Mouse (Mus musculus) spleen, adult 2 months (tissue): ENCODE results near the gene March1. TPM values are rescaled to one million over a fixed set of nuclear protein-coding genes. Genes with fewer than 3 reads are reported as not detected.
A peak's percentile ranks its signal among the peaks of the same experiment; 100 is the strongest.

ENCODE experiments used
- DNase-seq, 2 experiments: peaks; one replicate each; pipeline versions ENCODE4 v3.0.0 to v3.0.0-alpha.2; 2012 to 2021; ENCODE audit warnings: low spot score in 2 of 2, low read depth in 1 of 2
- H3K27ac ChIP-seq: fragments of 200-500 bp; 2 replicates; pipeline ENCODE4 v1.5.1; 2012; ENCODE audit warnings: low read length, inconsistent platforms; ENCODE audit not compliant: insufficient read depth
- H3K27me3 ChIP-seq: fragments of 200-500 bp; 2 replicates; pipeline ENCODE4 v1.6.1; 2012; ENCODE audit warnings: mild to moderate bottlenecking, moderate library complexity, low read length, inconsistent platforms; ENCODE audit not compliant: control insufficient read depth, insufficient read depth
- H3K36me3 ChIP-seq: fragments of 200-500 bp; 2 replicates; pipeline ENCODE4 v1.6.1; 2012; ENCODE audit warnings: mild to moderate bottlenecking, low read length, inconsistent platforms; ENCODE audit not compliant: control insufficient read depth, insufficient read depth
- H3K4me1 ChIP-seq: fragments of 200-500 bp; 2 replicates; pipeline ENCODE4 v1.6.1; 2011; ENCODE audit warnings: inconsistent platforms; ENCODE audit not compliant: control insufficient read depth, insufficient read depth, insufficient read length
- H3K4me3 ChIP-seq: fragments of 200-500 bp; 2 replicates; pipeline ENCODE4 v1.5.1; 2011; ENCODE audit warnings: mild to moderate bottlenecking, inconsistent platforms; ENCODE audit not compliant: insufficient read depth, insufficient read length; ENCODE audit errors: extremely low read depth
- CTCF ChIP-seq: fragments of 200-500 bp; IDR thresholded peaks from 2 replicates; pipeline ENCODE4 v1.5.1; 2011; ENCODE audit warnings: mild to moderate bottlenecking, inconsistent platforms; ENCODE audit not compliant: insufficient read depth, insufficient read length, insufficient replicate concordance; ENCODE audit errors: extremely low read depth
- POLR2A ChIP-seq: fragments of 200-500 bp; IDR thresholded peaks from 2 replicates; pipeline ENCODE4 v1.6.1; 2011; ENCODE audit warnings: low read depth, low read length, inconsistent platforms
- WGBS: fragments of 180-500 bp; shearing (Covaris S2); methylation state at CpG from one replicate; pipeline ENCODE4 v1.1.7; 2018; 5-methylcytosine and 5-hydroxymethylcytosine counted together
- polyA plus RNA-seq: library from polyadenylated mRNA; depleted of rRNA; stranded (reverse); fragments of >200 nt; gene quantifications from 2 replicates; pipeline ENCODE4 v1.2.3, GENCODE M21; 2012

March1 gene
- polyA plus RNA-seq, 1 experiment = 12.7 TPM

GRCm38 (mm10) chr8:66444141-66444540 is 826.4 kb downstream of the March1 start:
- no peak overlapping the region for H3K4me3 ChIP-seq
- H3K27ac ChIP-seq = no peak overlapping the region
- H3K4me1 ChIP-seq = peaks cover 2% of the 10 kb centered on the region; the same call in 1 of the 2 replicates
- TF ChIP-seq CTCF (no peak), POLR2A (no peak)
- peak in 1 of 2 experiments; percentile 18 for DNase-seq
- no peaks in the 10 kb centered on the region for H3K27me3 ChIP-seq
- H3K36me3 ChIP-seq = peaks cover 14% of the 10 kb centered on the region; the same call in 1 of the 2 replicates
- 47% methylated on average over 5 of the region's 5 CpGs for WGBS

- Histone ChIP-seq H3K27ac (no peak overlapping the region), H3K4me1 (peaks cover 2% of the 10 kb centered on the region; the same call in 1 of the 2 replicates), H3K36me3 (peaks cover 16% of the 10 kb centered on the region; the same call in 1 of the 2 replicates), H3K27me3 (no peaks in the 10 kb centered on the region), H3K4me3 (no peak overlapping the region)
- WGBS = 64% methylated on average over 3 of the region's 3 CpGs
- no peak for TF ChIP-seq POLR2A
- TF ChIP-seq CTCF = no peak
- DNase-seq = no peak
These were observed 827.7 kb downstream of the March1 start for GRCm38 (mm10) chr8:66445351-66445750.

GRCm38 (mm10) chr8:66450691-66451090 is 833.0 kb downstream of the March1 start:
- no peak overlapping the region for H3K27ac ChIP-seq
- H3K4me1 ChIP-seq = no peaks in the 10 kb centered on the region
- H3K27me3 ChIP-seq = no peaks in the 10 kb centered on the region
- 24% methylated on average over 5 of the region's 5 CpGs for WGBS
- TF ChIP-seq POLR2A (no peak), CTCF (no peak)
- H3K36me3 ChIP-seq = peaks cover 9% of the 10 kb centered on the region; the same call in 1 of the 2 replicates
- DNase-seq = peak in 1 of 2 experiments; percentile 22
- H3K4me3 ChIP-seq = no peak overlapping the region

- Histone ChIP-seq H3K27me3 (no peaks in the 10 kb centered on the region), H3K27ac (no peak overlapping the region), H3K36me3 (peaks cover 19% of the 10 kb centered on the region), H3K4me3 (no peak overlapping the region), H3K4me1 (no peaks in the 10 kb centered on the region)
- TF ChIP-seq CTCF (no peak), POLR2A (no peak)
- no peak for DNase-seq
These were observed 839.4 kb downstream of the March1 start for GRCm38 (mm10) chr8:66457057-66457456.

- no peak for DNase-seq
- H3K27me3 ChIP-seq = no peaks in the 10 kb centered on the region
- 66% methylated on average over 3 of the region's 3 CpGs for WGBS
These were observed 852.1 kb downstream of the March1 start for GRCm38 (mm10) chr8:66469821-66470220.

GRCm38 (mm10) chr8:66476880-66477279 is 859.2 kb downstream of the March1 start:
- no peaks in the 10 kb centered on the region for H3K27me3 ChIP-seq
- DNase-seq = no peak
- H3K4me3 ChIP-seq = no peak overlapping the region
- H3K4me1 ChIP-seq = no peaks in the 10 kb centered on the region
- H3K27ac ChIP-seq = no peak overlapping the region
- H3K36me3 ChIP-seq = peaks cover 21% of the 10 kb centered on the region
- TF ChIP-seq POLR2A (no peak), CTCF (no peak)
- WGBS = 95% methylated on average over 3 of the region's 3 CpGs

More at GRCm38 (mm10) chr8:66469821-66470220, 852.1 kb downstream of the March1 start:
- H3K27ac ChIP-seq = no peak overlapping the region
- peaks cover 5% of the 10 kb centered on the region; the same call in 1 of the 2 replicates for H3K36me3 ChIP-seq
- no peaks in the 10 kb centered on the region for H3K4me1 ChIP-seq
- TF ChIP-seq POLR2A (no peak), CTCF (no peak)
- H3K4me3 ChIP-seq = no peak overlapping the region

- Histone ChIP-seq H3K27me3 (no peaks in the 10 kb centered on the region), H3K4me3 (peak within 1 kb of the TSS; percentile 96), H3K4me1 (no peaks in the 10 kb centered on the region), H3K27ac (no peak within 1 kb of the TSS), H3K36me3 (peaks cover 8% of the 10 kb centered on the region)
- peak; percentile 55 to 75 for DNase-seq
- 1% methylated on average over 45 of the region's 45 CpGs for WGBS
- TF ChIP-seq CTCF (no peak), POLR2A (no peak)
These were observed 868.5 kb downstream of the March1 start, which contains the start of gene Tma16 for GRCm38 (mm10) chr8:66486084-66486763. Gene Tma16, minus strand, starts transcription at chr8:66486530.
